Comparison of ENCODE assay signal across 9 mouse cellular contexts in the genomic region with DNA sequence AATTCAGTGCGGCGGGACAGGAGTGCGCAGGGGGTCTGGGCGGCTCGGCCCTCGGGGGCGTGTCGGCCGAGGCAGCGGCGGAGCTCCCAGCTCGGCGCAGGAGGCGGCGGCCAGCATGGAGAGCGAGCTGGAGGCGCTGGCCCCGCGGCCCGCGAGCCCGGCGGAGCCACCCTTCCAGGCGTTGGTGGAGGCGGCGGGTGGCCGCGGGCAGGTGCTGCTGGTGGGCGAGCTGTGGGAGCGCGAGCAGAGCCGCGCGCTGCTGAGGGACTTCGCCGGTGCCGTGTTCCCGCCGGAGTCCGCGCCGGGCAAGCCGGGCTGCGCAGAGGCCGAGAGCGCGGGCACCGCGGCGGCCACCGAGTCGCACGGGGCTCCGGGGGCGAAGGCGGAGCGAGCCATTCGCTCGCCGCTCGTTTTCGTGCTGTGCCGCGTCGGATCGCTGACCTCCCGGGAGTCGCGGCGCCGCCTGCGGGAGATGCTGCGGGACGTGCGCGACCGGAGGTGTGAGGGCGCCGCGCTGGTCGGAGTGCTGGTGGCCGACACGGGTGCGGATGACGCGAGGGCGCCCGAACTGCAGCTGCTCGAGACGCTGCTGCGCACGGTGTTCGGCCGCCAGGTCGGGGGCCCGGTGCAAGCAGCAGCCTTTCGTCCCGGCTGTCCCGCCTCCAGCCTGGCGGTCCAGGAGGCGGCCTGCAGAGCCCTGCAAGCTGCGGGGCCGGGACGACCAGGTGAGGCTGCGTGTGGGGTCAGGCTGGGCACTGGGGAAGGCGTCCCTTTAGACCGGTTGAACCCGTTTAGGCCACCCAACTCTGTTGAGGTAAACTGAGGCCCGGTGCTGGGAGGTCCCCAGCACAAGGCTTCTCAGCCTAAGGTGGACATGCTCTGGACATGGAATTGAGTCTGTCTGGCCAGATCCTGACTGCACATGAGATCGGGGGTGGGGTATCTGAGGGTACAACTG. TPM values are rescaled to one million over a fixed set of nuclear protein-coding genes. Genes with fewer than 3 reads are reported as not detected.
DNase-seq lines count a peak whose midpoint lies in the region; ATAC-seq and TF ChIP-seq lines count a peak whose summit lies in the region.
"Had no signal": no experiment of that assay in that cellular context is flagged by ENCODE, and none has a peak within 500 bp of the region (broad histone marks: within the 10 kb centered on the region; RNA-seq: fewer than 3 reads in every experiment).

A gene (plus strand): TSS at position 16 of the 958 bp plus-strand sequence.

- TF ChIP-seq CTCF in kidney, adult 2 months (conservative IDR thresholded peaks at IDR 0.05; ENCODE audit: insufficient read depth, insufficient read length, low read depth, low read length): no peak

- H3K27me3 ChIP-seq in kidney, adult 2 months (replicated peaks; ENCODE audit: control insufficient read depth, insufficient read depth, low read length): 0 out of 2 replicates have a peak, but pooled peaks cover 1% of the 10 kb centered on the region
- H3K27me3 ChIP-seq in forebrain, embryonic 12.5 days: peaks cover 62% of the 10 kb centered on the region
- peaks cover 45% of the 10 kb centered on the region for H3K27me3 ChIP-seq in intestine, embryonic 14.5 days (replicated peaks; ENCODE audit: control insufficient read depth, insufficient read depth, low read length)
- H3K27me3 ChIP-seq in liver, embryonic 15.5 days: peaks cover 64% of the 10 kb centered on the region
- H3K27me3 ChIP-seq in neural tube, embryonic 13.5 days: peaks cover 59% of the 10 kb centered on the region

- 2% methylated on average over 109 of the region's 110 CpGs for WGBS in kidney, adult 2 months
- under 1% methylated on average over 94 of the region's 110 CpGs for WGBS in forebrain, embryonic 12.5 days
- WGBS in intestine, embryonic 14.5 days: 1% methylated on average over 88 of the region's 110 CpGs
- under 1% methylated on average over 110 of the region's 110 CpGs for WGBS in liver, embryonic 15.5 days (ENCODE audit: insufficient replicate concordance)
- under 1% methylated on average over 110 of the region's 110 CpGs for WGBS in neural tube, embryonic 13.5 days

- peak; percentile 75 for ATAC-seq in forebrain, embryonic 12.5 days (ENCODE audit: low FRiP score)
- ATAC-seq in intestine, embryonic 14.5 days (replicated peaks; ENCODE audit: low FRiP score, low TSS enrichment, low read depth): peak; percentile 77
- peak; percentile 61 for ATAC-seq in liver, embryonic 15.5 days (ENCODE audit: insufficient read depth)
- ATAC-seq in neural tube, embryonic 13.5 days (ENCODE audit: low read depth): peak; percentile 82
- no peak for ATAC-seq in erythroid progenitor cell, adult 5-6 weeks (replicated peaks; ENCODE audit: low FRiP score, poor library complexity, severe bottlenecking)

- no peak for TF ChIP-seq POLR2A in kidney, adult 2 months (IDR thresholded peaks at IDR 0.05; ENCODE audit: low read depth, low read length)

- H3K36me3 ChIP-seq in kidney, adult 2 months (ENCODE audit: control insufficient read depth, insufficient read depth, low read length): no peaks in the 10 kb centered on the region
- H3K36me3 ChIP-seq in forebrain, embryonic 12.5 days (replicated peaks): no peaks in the 10 kb centered on the region
- no peaks in the 10 kb centered on the region for H3K36me3 ChIP-seq in intestine, embryonic 14.5 days (ENCODE audit: control insufficient read depth, insufficient read depth, low read length)
- H3K36me3 ChIP-seq in liver, embryonic 15.5 days (replicated peaks): no peaks in the 10 kb centered on the region
- H3K36me3 ChIP-seq in neural tube, embryonic 13.5 days: no peaks in the 10 kb centered on the region

- H3K9me3 ChIP-seq in forebrain, embryonic 12.5 days: peaks cover under 1% of the 10 kb centered on the region; the same call in 1 of the 2 replicates
- H3K9me3 ChIP-seq in intestine, embryonic 14.5 days (ENCODE audit: control insufficient read depth, low read length): peaks cover 4% of the 10 kb centered on the region; the same call in 1 of the 2 replicates
- no peaks in the 10 kb centered on the region for H3K9me3 ChIP-seq in liver, embryonic 15.5 days (replicated peaks)
- peaks cover 10% of the 10 kb centered on the region for H3K9me3 ChIP-seq in neural tube, embryonic 13.5 days

- H3K9ac ChIP-seq in forebrain, embryonic 12.5 days: peak within 1 kb of the TSS; percentile 63
- peak within 1 kb of the TSS; percentile 17 for H3K9ac ChIP-seq in intestine, embryonic 14.5 days (ENCODE audit: low read length)
- peak within 1 kb of the TSS; percentile 45; the same call in 1 of the 2 replicates for H3K9ac ChIP-seq in liver, embryonic 15.5 days
- H3K9ac ChIP-seq in neural tube, embryonic 13.5 days: peak within 1 kb of the TSS; percentile 80

- no peaks in the 10 kb centered on the region for H3K4me1 ChIP-seq in kidney, adult 2 months (ENCODE audit: control insufficient read depth, insufficient read depth, low read length)
- peaks cover 18% of the 10 kb centered on the region for H3K4me1 ChIP-seq in forebrain, embryonic 12.5 days
- no peaks in the 10 kb centered on the region; the same call in 1 of the 2 replicates for H3K4me1 ChIP-seq in intestine, embryonic 14.5 days (replicated peaks; ENCODE audit: control insufficient read depth, insufficient read depth, low read length)
- no peaks in the 10 kb centered on the region for H3K4me1 ChIP-seq in liver, embryonic 15.5 days (replicated peaks)
- peaks cover 12% of the 10 kb centered on the region for H3K4me1 ChIP-seq in neural tube, embryonic 13.5 days (replicated peaks)

- no peak within 1 kb of the TSS for H3K27ac ChIP-seq in kidney, adult 2 months (ENCODE audit: insufficient read depth, low read depth, low read length)
- no peak within 1 kb of the TSS for H3K27ac ChIP-seq in forebrain, embryonic 12.5 days
- no peak within 1 kb of the TSS for H3K27ac ChIP-seq in intestine, embryonic 14.5 days (ENCODE audit: low read depth)
- peak within 1 kb of the TSS; percentile 78 for H3K27ac ChIP-seq in liver, embryonic 15.5 days (replicated peaks)
- H3K27ac ChIP-seq in neural tube, embryonic 13.5 days (replicated peaks): no peak within 1 kb of the TSS

- H3K4me3 ChIP-seq in kidney, adult 2 months (ENCODE audit: insufficient read depth, low read depth, low read length): peak within 1 kb of the TSS; percentile 40
- peak within 1 kb of the TSS; percentile 64 for H3K4me3 ChIP-seq in forebrain, embryonic 12.5 days (replicated peaks)
- peak within 1 kb of the TSS; percentile 41 for H3K4me3 ChIP-seq in intestine, embryonic 14.5 days (ENCODE audit: low read depth, low read length)
- peak within 1 kb of the TSS; percentile 55 for H3K4me3 ChIP-seq in liver, embryonic 15.5 days (replicated peaks)
- peak within 1 kb of the TSS; percentile 58 for H3K4me3 ChIP-seq in neural tube, embryonic 13.5 days

- H3K4me2 ChIP-seq in forebrain, embryonic 12.5 days: peak within 1 kb of the TSS; percentile 99
- peak within 1 kb of the TSS; percentile 70 for H3K4me2 ChIP-seq in intestine, embryonic 14.5 days (ENCODE audit: low read length)
- peak within 1 kb of the TSS; percentile 63 for H3K4me2 ChIP-seq in liver, embryonic 15.5 days
- H3K4me2 ChIP-seq in neural tube, embryonic 13.5 days: peak within 1 kb of the TSS; percentile 91

- peak; percentile 29 for DNase-seq in kidney, adult 2 months
- no peak for DNase-seq in kidney, adult 11 months
- peak; percentile 54 for DNase-seq in adrenal gland, postnatal 14 days
- DNase-seq in intestine, embryonic 14.5 days (ENCODE audit: low spot score): peak; percentile 78

RNA-seq across cellular contexts. Expression of the gene that starts here (rescaled TPM):
- polyA plus RNA-seq in kidney, adult 2 months (2012; rRNA removed): 0.13 and 0.20 TPM in 2 replicates
- 0.23 and 3.4 TPM in 2 replicates for total RNA-seq in adrenal gland, postnatal 14 days (2021)
- polyA plus RNA-seq in forebrain, embryonic 12.5 days (2016; fragmentation: Nextera tagmentation; extraction: Ambion mirVana): 0.43 and 0.73 TPM in 2 replicates
- polyA plus RNA-seq in intestine, embryonic 14.5 days (2014; fragmentation: Nextera tagmentation; extraction: Ambion mirVana): 3.5 and 4.6 TPM in 2 replicates
- polyA plus RNA-seq in liver, embryonic 15.5 days (2015; fragmentation: Nextera tagmentation; extraction: Ambion mirVana): 24.0 and 28.1 TPM in 2 replicates
- polyA plus RNA-seq in neural tube, embryonic 13.5 days (2015; fragmentation: Nextera tagmentation; extraction: Ambion mirVana): 2.7 and 3.2 TPM in 2 replicates
- total RNA-seq in erythroid progenitor cell, adult 5-6 weeks (2015; ENCODE audit: low replicate concordance): not detected in 2 replicates
- not detected in 2 replicates for total RNA-seq in erythroid progenitor cell, adult 5-6 weeks (2017; ENCODE audit: low replicate concordance)
- total RNA-seq: neutrophil, adult 5-6 weeks had no signal

Comparison
In these comparisons a context has a peak if more than half of its experiments do, and no peak if none do; other contexts are left out.
1. Peak in DNase-seq and H3K4me3 ChIP-seq in kidney, adult 2 months; RNA of the gene not detected or under 1 TPM.
2. Peak in ATAC-seq, H3K4me3 ChIP-seq, H3K9ac ChIP-seq and H3K4me2 ChIP-seq in forebrain, embryonic 12.5 days; RNA of the gene not detected or under 1 TPM.
3. H3K9ac ChIP-seq: peak in every context shown above with its lines; median percentile 80 in neural tube, embryonic 13.5 days; 63 in forebrain, embryonic 12.5 days; 45 in liver, embryonic 15.5 days; 17 in intestine, embryonic 14.5 days.